Mouse (Mus musculus): Measurements from ENCODE around the gene Ccdc114.

Ccdc114 gene

GRCm38 (mm10) chr7:45981612-45982011 lies 57.7 kb downstream of the Ccdc114 start:
- DNase-seq (ENCODE audit: low read depth, low spot score) = no peak

GRCm38 (mm10) chr7:45986893-45987292 lies 63.0 kb downstream of the Ccdc114 start:
- no peak for DNase-seq (ENCODE audit: low read depth, low spot score)

GRCm38 (mm10) chr7:45988344-45988743 lies 64.5 kb downstream of the Ccdc114 start:
- DNase-seq (ENCODE audit: low read depth, low spot score) = no peak

GRCm38 (mm10) chr7:45992470-45992869 lies 68.6 kb downstream of the Ccdc114 start:
- no peak for DNase-seq (ENCODE audit: low read depth, low spot score)
